Mouse (Mus musculus) urinary bladder, postnatal 10 days (tissue): ENCODE data around the gene Mturn.
A peak's percentile ranks its signal among the peaks of the same experiment; 100 is the strongest.

ENCODE experiments used
- DNase-seq: peaks from one replicate; pipeline ENCODE4 v3.0.0; 2022; ENCODE audit warnings: low spot score

The Mturn gene

DNA sequence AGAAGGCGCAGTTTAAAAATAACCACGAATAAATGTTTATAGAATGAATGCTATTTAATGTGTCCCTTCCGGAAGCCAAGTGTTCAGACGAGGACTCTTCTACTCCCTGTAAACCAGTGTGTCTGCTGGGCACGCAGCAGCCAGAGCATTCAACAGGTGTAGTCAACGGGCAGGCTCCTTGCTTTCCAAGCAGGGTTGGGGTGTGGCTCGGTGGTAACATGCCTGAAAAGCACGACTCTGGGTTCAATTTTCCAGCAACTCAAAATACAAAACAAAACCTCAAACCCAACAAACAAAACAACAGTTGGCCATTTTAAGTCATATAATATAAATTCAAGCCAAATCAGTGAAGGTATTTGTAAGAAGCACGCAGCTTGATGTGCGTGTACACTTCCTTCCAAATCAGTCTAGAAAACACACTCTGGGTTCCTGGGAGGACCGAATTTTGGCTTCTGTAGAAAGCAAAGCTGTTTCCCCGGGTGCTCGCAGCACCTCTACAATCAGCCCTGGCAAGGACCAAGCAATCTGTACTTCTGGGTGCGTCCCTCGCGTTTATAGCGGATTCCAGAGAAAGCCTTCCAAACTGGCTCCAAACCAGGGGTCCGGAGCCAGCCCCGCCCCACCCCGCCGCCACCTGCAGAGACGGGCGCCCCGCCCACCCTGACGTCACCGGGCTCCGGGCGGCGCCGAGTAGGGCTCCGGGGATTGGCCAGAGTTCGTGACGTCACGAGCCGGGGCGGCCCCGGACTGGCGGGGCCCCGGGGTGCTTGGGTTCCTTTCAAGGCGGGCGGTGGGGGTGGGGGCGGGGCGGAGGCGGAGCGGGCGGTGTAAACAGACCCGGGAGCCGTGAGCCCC is at the start of gene Mturn:
Gene Mturn, plus strand, starts transcription at position 734 of the 855 bp plus-strand sequence.
- DNase-seq, result peak; percentile 98

DNA sequence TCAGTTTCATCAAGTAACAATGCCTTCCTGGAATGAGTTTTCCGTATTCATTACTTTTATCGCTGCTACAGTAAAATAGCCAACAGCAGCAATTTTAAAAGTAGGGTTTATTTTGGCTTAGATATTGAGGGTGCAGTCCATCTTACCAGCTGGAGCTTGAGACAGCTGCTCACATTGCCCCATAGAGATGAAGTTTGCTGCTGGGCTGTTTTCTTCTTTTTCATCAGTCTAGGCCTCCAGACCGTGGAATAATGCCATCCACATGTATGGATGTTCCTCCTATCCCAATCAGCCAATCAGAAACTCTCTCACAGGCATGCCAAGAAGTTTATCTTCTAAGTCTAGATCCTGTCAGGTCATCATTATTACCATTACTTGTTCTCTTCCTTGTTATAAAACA is 41.5 kb upstream of the Mturn start:
- no peak for DNase-seq

DNA sequence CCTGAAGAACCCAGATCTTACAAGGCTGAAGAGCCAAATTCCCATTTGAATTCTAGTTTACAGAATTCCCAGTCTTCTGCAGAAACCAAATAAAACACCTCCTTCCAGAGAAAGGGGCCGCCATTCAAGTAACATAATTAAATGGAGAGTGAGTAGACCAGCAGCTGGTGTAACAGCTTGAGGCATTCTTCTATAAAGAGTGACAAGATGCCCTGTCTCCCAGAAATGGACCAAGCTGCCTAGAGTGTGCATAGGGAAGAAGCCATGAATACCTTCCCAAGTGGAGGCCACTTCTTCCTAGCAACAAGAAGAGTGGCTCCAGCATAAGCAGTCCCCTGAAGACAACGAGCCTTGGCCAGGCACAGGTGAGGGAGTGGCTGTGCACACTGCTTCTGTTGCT is 39.5 kb upstream of the Mturn start:
- no peak for DNase-seq

DNA sequence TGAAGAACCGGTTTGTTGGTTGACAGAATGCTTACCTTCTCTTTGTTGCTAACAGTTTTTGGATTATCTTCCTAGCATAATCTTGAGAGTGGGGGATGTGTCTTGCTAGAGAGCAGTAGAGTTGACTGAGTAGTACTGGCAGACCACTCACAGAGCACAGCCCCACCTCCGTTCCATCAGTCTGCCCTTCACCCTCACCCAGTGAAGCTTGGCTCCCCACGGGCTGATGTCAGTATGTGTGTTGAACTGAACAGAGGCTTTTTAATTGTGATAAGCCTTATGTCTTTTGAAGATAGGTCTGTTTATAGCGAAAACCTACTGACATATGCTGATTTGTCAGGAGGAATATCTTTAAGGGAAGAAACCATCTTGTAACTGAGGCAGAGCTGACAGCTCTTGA is 38.2 kb upstream of the Mturn start:
- no peak for DNase-seq

DNA sequence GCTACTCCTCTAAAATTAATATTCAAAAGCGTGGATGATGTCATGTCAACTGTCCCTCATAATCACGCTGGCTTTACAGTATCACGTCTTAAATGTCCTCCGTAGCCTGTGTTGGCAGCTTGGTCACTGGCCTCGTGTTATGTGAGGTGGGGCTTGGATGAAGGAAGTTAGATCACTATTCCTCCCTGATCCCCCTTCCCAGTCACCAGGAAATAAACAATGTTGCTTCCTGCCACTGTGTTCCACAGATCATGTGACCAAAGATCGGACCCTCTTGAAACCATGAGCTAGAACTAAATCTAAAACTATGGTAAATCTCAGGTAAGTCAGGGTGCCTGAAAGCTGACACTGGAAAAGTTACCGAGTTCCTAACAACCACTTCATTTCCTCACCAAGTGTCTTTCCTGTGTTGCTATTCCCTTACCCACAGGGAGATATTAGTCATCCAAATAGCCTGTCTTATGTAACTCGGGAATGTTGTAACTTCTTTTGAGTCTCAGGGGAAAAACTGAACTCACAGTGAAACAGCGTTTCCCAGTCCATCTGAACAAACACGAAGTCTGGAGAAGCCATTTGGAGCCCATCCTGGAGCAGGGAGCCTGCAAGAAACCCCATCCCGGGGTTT is 25.8 kb upstream of the Mturn start:
- DNase-seq, result no peak

DNA sequence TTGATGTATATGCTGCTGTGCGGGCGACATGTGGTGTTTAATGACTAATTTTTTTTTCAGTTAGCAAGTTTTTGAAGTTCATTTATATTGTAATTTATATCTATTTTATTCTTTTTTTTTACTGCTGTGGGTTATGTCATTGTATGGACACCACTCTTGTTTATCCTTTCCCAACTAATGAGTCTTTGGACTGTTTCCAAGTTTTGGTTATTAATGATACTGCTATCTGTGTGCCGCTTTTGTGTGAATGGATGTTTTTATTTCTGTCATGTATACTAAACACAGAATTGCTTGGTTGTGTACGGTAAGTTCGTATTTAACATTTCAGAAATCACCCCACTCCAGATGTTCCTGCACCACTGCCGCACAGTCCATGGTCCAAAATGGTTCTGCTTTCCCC is 23.6 kb upstream of the Mturn start:
- no peak for DNase-seq

DNA sequence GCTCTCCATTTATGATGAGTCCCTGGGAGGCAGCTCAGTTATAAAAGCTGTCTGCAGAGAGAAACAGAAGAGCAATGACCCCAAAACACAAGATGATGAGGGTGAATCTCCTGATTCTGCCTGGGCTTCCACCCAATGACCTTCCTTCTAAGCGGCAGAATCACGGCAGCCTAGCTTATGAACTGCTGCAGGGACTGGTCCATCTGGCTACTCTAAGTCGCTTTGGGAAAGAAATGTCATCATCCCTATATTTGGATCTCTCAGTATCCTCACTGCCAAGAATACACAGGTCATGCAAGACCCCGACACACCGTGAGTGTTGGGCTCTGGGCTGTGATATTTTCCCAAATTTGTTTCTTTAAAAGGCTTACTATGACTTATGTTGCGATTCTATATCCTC is 11.6 kb upstream of the Mturn start:
- no peak for DNase-seq

DNA sequence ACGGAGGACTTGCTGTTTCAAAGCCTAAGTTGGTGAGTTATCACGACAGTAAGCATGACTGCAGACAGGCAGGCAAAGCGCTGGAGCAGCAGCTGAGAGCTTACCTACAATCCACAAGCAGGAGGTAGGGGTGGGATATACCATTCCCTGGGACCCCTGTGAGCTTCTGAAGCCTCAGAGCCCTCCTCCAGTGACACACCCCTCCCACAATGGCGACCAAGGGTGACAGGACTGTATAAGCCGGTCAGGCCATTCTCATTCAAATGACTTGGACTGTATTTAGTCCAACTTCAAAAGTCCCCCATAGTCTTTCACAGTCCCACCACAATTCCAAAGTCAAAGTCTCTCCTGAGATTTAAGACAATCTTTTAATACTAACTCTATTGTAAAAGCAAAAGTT is 8.5 kb upstream of the Mturn start:
- no peak for DNase-seq

DNA sequence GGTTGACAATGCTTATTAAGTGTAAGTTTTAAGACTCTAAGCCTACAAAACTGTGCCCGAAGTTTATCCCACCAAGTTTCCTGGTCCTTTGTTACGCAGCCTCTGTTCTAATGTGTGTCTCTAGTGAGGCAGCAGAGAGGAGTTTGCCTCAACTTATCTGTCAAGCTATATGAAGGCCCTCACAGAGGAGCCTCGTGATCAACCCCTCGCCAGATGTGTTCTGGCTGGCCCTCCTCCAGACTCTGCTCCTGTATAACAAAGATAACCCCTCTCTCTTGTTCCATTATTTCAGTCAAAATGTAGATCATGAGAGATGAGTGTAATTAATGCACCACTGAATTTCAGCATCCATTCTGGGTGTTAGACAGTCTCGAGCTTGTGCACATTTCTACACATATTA is 1.7 kb upstream of the Mturn start:
- no peak for DNase-seq

DNA sequence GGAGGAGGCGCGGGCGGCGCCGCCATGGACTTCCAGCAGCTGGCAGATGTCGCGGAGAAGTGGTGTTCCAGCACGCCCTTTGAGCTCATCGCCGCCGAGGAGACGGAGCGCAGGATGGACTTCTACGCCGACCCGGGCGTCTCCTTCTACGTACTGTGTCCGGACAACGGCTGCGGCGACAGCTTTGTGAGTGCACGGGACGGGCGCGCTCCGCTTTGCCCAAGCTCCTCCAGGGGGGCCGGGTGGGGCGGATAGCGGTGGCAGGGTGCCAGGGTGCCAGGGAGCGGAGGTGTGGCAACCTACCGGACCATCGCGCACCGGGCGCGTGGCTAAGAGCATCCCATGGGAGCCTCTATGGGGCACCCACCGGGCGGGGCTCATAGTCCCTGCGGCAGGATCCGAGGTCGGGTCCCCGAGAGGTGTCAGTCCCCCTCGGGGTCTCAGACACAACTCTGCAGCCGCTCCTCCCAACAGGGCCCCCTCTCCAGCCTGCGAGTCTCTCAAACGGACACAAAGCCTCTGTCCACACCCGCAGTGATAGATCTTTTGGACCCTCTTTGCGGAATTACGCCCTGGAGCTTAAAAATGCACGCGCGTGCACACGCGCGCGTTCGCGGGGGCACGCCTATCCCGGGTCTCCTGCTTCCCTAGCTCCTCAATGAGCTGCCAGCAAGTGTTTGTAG is 463 bp downstream of the Mturn start:
- DNase-seq, result no peak

DNA sequence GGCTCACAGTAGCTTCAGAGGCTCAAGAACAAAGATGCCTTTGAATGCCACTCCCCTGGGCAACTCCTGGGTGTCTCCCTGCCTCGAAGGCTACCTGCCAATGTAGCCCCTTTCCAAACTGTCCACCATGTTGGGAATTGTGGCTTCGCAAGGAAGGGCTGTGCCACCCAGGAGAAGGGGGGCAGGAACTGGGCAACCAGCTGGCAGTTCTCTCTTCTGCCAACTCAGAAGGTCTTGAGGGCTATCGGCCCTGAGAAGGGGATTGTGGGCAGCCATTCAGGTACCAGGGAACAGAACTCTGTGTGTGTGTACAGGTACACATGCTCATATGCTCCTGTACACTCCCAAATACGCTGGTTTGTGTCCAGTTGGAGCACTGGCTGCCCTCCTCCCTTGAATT is 2.7 kb downstream of the Mturn start:
- no peak for DNase-seq

DNA sequence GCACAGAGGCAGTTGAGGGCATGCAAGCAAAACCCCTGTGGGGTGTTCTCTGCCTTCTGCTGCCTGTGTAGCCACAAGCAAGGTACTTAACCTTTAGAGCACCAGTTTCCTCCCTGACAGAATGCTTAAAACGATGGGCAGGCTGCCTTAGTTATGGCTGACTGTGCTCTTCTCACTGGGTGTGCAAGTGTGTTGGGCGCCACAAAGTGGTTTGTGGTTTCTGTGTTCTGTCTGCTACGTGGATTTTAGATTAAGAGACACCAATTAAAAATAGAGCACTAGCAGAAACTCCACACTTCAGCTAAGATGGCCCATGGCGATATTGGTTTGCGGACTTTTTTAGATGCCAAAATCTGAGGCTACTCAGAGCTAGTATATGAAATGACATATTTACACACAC is 3.7 kb downstream of the Mturn start:
- DNase-seq, result no peak

DNA sequence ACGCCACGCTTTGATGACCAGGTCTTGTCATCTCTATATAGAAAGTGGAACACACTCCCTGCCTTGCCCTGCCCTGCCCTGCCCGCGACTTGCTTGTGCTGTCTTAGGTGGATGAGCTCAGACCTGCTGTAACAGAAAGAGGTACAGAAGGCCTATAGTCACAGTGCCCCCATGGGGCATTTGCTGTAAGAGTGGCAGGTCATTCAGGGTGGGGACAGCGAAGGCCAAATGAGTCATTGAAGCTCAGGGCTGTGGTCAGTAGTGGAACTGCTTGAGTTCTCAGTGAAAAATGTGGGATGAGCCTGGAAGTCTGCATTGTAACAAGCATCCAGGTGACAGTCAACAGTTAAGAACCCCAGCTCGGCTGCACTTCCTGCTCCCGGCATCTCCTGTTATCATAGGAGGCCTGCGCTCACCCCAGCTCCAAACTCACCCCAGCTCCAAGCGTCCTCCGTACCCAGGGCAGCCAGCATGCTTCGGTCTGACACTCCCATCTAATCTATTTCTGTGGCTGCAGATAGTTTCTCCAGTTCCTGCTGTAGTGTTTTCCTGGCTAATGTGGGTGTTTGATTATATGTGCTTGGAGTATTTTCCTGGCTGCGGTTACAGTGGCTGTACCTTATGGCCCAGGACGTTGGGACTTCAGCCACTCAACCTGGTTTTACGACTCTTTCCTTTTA is 4.4 kb downstream of the Mturn start:
- no peak for DNase-seq

DNA sequence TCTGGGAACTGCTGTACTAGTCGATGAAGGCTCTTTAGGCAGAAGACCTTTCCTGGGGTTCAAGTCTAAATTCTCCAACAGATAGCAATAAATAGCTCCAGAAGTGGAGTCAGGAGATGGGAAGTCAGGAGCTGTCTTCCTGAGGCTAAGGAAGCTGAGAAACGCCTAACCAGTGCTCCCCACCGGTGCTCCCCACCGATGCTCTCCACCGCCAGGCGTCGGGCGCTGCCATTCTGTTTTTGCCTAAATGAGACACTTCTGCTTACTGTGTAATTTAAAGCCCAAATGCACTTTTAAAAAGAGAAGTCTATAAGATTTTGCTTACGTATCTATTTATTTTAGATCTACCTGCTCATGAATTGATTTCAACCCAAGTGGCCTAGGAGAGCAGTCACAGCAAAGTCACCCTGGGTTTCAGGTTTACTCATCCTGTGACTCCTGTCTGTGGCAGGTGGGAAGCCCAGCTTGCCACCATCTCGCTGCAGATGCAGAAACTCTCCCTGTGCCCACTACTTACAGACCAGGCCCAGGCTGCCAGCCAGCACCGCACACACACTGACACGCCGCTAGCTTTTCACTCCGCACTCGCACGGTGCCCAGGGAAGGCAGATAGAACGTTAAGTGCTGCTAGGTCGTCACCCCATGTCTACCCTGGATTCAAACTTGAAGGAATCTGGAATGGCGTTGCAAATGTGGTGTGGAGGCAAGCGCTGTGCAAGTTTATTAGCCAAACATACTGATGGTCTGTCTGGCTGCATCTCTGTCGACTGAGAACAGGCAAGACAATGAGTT is 5.7 kb downstream of the Mturn start:
- DNase-seq, result no peak

DNA sequence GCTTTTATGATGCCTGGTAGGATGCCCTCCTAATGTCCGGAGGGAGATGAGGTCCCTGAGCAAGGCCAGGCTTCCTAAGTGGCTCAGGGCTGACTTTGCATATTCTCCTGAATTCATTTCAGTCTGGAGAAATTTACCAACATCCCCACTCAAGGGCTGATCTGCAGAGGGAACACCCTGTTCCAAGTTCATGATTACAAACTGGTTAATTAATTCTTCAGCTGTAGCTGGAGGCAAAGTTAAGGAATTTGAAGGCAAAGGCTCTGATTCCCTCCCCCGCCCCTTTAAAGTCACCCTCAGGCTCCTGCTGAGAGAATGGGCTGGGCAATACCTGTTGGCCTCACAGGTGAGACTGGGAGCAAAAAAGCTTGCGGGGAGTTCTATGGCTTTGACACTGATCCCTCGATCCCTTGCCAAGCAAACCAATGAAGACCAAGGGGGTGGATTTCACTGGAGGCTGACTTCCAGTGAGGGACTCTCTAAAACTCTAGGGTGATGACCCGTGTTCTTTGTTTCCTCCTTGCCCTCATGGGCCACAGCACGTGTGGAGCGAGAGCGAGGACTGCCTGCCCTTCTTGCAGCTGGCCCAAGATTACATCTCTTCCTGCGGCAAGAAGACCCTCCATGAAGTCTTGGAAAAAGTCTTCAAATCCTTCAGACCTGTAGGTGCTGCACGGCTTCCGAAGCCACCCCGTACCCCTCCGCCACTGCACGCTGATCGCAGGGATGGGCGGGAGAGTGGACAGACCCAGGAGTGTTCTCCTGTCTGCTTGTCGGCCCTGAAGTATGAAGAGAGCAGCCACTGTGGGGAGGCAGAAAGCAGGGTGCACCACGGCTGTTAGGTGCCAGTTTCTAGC is 7.3 kb downstream of the Mturn start:
- DNase-seq, result no peak

DNA sequence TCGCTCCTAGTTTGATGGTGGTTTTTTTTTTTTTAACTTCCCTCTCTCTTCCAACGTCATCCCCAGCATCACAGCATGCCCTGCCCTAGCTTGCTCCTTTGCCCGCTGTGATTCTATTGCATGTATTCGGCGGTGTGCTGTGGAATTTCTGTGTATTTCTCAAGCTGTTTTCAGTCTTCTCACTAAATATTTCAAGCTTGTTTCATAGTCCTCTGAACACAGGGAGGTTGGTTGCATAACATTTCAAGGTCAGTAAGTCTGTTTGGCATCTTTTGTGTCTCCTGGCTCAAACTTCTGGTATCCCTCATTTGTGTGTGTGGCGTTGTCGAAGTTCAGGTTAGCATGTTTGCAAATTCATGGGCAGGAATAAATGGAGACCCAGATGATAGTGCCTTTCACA is 8.3 kb downstream of the Mturn start:
- DNase-seq, result no peak

DNA sequence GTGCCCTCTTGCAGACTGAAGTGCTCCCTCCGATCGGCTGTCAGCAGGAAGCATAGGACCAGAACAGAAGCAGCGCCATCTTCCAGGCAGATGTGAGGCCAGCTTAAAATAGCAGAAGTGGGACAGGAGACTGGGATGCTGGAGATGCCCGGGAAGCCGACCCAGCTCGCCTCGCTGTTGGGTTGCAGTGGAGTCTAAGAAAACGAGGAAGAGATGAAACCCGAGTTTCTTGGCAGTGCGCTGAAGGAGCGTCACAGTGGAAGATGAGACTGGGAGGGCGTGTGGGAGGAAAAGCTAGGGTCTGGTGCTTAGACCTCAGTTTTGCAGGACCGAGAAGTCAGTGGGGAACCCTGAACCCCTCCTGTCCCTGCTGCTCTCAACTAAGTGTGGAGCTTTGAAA is 9.4 kb downstream of the Mturn start:
- no peak for DNase-seq

DNA sequence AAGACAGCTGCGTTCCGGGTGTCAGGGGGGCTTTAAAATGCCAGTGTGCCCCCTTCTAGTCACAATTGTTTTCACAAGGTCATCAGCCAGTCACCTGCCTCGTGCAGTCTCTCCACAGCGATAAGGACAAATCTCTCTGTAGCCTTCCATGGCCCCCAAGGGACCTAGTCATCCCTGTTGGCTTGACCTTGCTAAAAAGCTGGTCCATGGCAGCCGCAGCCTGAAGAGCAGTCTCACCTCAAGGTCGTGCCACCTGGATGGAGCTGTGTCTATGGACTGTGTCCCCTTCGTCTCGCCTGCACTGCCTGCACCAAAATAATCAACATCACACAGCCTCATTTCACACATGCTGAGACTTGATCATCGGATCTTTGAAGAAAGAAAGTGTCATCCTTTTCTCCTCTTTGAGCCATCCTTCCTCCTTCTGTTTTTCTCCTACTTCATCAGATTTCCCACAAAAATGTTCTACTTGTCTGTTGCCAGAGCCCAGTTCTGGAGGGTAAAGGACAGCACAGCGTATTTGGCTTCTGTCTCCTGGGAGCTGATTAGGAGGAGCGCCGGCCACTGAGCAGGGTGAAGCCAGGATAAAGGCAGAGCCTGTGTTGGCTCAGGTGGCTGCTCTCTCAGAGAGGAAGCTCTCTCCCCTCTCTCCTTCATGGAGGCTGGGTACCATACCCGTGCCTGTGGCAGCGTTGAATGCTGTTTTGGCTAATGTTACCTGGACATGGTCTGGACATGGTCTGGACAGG is 10.1 kb downstream of the Mturn start:
- no peak for DNase-seq

DNA sequence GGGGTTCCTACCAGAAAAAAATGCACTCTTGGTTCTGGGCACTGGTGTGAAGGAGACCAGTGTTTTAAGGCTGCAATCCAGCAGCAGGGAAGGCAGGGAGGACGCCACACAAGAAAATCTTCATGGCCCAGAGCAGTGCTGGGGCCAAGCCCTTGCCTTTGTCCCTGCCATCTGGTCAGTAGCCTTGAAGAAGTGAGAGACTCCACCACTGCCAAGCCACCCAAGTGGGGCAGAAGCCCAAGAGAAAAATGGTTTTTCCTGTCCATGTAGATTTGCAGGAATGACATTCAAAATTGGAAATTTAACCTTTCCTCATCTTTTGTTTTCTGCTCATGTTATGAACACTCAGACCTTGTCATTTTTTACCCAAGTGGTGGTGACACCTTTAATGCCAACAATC is 10.8 kb downstream of the Mturn start:
- no peak for DNase-seq

DNA sequence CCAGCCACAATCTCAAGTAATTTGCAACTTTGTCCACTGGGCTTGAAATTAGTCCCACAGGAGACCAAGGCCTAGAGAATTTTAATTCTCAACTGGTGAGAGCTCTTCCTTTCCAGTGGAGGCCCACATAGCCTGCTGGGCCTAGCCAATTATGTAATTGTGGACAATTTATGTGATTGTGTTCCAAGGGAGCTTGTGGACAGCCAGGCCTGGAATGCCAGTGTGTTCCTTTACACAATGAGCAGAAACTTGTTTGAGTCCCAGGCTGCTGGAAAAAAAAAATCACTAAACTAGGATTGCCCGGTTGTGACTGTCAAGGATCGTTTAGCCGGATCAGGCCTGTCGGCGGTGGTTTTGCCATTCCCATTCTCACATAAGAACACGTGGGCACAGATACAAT is 11.9 kb downstream of the Mturn start:
- DNase-seq, result no peak
